Mouse (Mus musculus) liver, adult 2 months (tissue): ENCODE data around the gene Coro2a.

Experiments
- CTCF ChIP-seq: fragments of 200-500 bp; IDR thresholded peaks from 2 replicates; pipeline ENCODE4 v1.5.1; 2011; ENCODE audit warnings: low read depth, low read length, control low read depth
- POLR2A ChIP-seq: fragments of 200-500 bp; IDR thresholded peaks from 2 replicates; pipeline ENCODE4 v1.6.1; 2011; ENCODE audit warnings: low read length, control low read depth; ENCODE audit not compliant: insufficient read depth; ENCODE audit errors: extremely low read depth

DNA sequence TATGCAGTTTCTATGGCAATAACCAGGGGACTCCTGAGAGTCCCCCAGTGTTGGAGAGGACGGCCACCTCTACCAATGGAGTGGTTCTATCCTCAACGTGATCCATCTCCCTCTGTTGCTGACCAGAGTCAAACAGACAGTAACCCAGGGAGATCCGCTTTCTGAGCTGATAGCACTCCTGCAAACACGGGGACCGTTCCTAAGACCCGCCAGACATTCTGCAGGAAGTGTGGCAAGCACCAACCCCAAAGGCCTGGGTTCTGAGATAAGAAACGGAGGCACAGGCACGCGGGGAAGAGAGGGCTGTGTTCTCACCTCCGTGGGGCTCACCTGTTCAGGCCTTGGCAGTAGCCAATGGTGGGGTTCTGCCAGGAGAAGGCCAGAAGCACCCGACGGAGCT lies 11.6 kb upstream of the Coro2a start:
- no peak for TF ChIP-seq CTCF
- TF ChIP-seq POLR2A = no peak
